ENCODE assay signal across 19 mouse cellular contexts in genomic region chr2:35103558-35103957, GRCm38 (mm10). TPM values are rescaled to one million over a fixed set of nuclear protein-coding genes. Genes with fewer than 3 reads are reported as not detected.
"Had no signal": no experiment of that assay in that cellular context is flagged by ENCODE, and none has a peak within 500 bp of the region (broad histone marks: within the 10 kb centered on the region; RNA-seq: fewer than 3 reads in every experiment).

No protein-coding gene starts in this region.

- H3K4me3 ChIP-seq: intestine, embryonic 15.5 days; kidney, embryonic 15.5 days; layer of hippocampus, adult 2 months; limb, embryonic 10.5 days; limb, embryonic 13.5 days; lung, embryonic 15.5 days; neural tube, embryonic 13.5 days; stomach, embryonic 15.5 days had no signal

- H3K27me3 ChIP-seq: intestine, embryonic 15.5 days; kidney, embryonic 15.5 days; limb, embryonic 13.5 days; lung, embryonic 15.5 days; neural tube, embryonic 13.5 days; stomach, embryonic 15.5 days had no signal

- H3K9ac ChIP-seq: intestine, embryonic 15.5 days; kidney, embryonic 15.5 days; limb, embryonic 13.5 days; lung, embryonic 15.5 days; neural tube, embryonic 13.5 days; stomach, embryonic 15.5 days had no signal

- H3K27ac ChIP-seq: intestine, embryonic 15.5 days; kidney, embryonic 15.5 days; layer of hippocampus, adult 2 months; limb, embryonic 10.5 days; limb, embryonic 13.5 days; lung, embryonic 15.5 days; neural tube, embryonic 13.5 days; stomach, embryonic 15.5 days had no signal

- H3K4me2 ChIP-seq: intestine, embryonic 15.5 days; kidney, embryonic 15.5 days; limb, embryonic 13.5 days; lung, embryonic 15.5 days; midbrain, embryonic 11.5 days; neural tube, embryonic 13.5 days; stomach, embryonic 15.5 days had no signal

- ATAC-seq: intestine, embryonic 15.5 days had no signal

- H3K9me3 ChIP-seq: intestine, embryonic 15.5 days; kidney, embryonic 15.5 days; limb, embryonic 10.5 days; limb, embryonic 13.5 days; lung, embryonic 15.5 days; neural tube, embryonic 13.5 days; stomach, embryonic 15.5 days had no signal

- H3K4me1 ChIP-seq: intestine, embryonic 15.5 days; limb, embryonic 10.5 days; limb, embryonic 13.5 days; lung, embryonic 15.5 days; neural tube, embryonic 13.5 days; stomach, embryonic 15.5 days had no signal

- DNase-seq: kidney, adult 2 months; kidney, postnatal 14 days; layer of hippocampus, adult 9-11 months; lung, postnatal 10 days; lung, postnatal 4 days; midbrain, embryonic 14.5 days; retina, postnatal 1 day; right cerebral cortex, postnatal 25 days; spleen, adult 18-20 months; thymus, postnatal 25 days had no signal

- H3K36me3 ChIP-seq: intestine, embryonic 15.5 days; kidney, embryonic 15.5 days; limb, embryonic 10.5 days; limb, embryonic 13.5 days; lung, embryonic 15.5 days; neural tube, embryonic 13.5 days; stomach, embryonic 15.5 days had no signal

RNA-seq across cellular contexts. Expression of gene AI182371, which starts 2.2 kb away (rescaled TPM):
- polyA plus RNA-seq: limb, embryonic 10.5 days; midbrain, embryonic 11.5 days had no signal

RNA-seq across cellular contexts. Expression of gene Hc, which starts 42.3 kb away (rescaled TPM):
- polyA plus RNA-seq: limb, embryonic 10.5 days; neural tube, embryonic 13.5 days had no signal
